Mouse (Mus musculus): ENCODE data around the gene Pip4p1. TPM values are rescaled to one million over a fixed set of nuclear protein-coding genes. Genes with fewer than 3 reads are reported as not detected.
A peak's percentile ranks its signal among the peaks of the same experiment; 100 is the strongest.
"Not testable (repeated sequence)": the region's sequence is repeated elsewhere in the genome, so short reads cannot be mapped to it uniquely, and the experiment has no call there.

Pip4p1 gene
- polyA plus RNA-seq, 1 experiment from 2014 or later = 51.8 TPM

DNA sequence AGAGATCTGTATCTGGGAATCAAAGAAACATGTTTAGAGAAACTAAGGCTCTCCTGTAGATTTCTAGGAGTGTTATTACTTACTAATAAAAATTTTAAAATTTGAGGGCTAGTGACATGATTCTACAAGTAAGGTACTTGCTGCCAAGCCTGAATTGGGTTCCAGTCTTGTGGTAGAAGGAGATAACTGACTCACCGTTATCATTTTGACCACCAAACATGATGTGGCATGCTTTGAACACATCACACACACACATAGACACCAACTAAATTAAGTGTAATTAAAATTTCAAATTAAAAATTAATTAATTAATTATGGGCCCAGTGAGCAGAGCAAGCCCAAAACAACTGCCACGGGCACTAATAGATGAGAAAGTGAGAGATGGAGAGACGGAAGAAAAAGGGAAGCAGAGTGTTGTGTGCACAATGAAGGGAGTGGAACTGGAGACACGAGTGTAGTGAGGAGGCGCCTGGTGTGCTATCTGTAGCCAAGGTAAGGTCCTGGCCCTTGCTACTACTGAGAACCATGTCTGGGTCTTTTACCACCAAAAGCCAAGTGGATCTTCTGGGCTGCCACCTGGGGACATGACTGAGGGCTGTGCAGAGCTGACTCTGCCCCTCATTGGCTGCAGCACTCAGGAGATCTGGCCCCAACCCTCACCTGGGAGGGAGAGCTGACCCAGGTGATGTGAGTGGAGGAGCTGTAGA, 27.8 kb upstream of the Pip4p1 start:
- H3K4me2 ChIP-seq; H3K27ac ChIP-seq; H3K4me1 ChIP-seq; H3K36me3 ChIP-seq; H3K9me3 ChIP-seq; H3K4me3 ChIP-seq (replicated peaks); H3K9ac ChIP-seq; H3K27me3 ChIP-seq (replicated peaks): not testable (repeated sequence)
- WGBS = 88% methylated on average over 5 of the region's 5 CpGs
- peak; percentile 36; the same call in 1 of the 2 replicates for ATAC-seq (ENCODE audit: insufficient read depth, low FRiP score, low read depth)

DNA sequence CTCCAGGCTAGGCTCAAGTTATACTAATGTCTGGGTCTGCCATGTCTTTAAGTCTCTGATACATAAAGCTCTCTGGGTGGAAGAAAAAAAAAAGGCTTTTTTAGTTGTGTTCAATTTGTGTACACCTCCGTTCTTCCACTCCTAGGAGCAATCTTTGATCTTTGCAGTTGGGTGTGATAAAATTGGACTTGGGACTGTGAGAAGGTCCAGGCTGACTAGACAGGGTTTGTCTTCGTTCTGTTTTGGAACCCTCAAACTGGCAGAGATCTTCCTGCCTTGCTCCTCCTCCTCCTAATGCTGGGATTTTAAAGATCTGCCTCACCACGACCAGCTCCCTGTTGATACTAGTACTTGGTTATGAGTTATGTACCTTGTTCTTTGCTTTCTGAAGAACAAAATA, 26.5 kb upstream of the Pip4p1 start:
- not testable (repeated sequence) for H3K36me3 ChIP-seq; ATAC-seq (ENCODE audit: insufficient read depth, low FRiP score, low read depth); H3K4me1 ChIP-seq; H3K9ac ChIP-seq; H3K4me2 ChIP-seq; H3K9me3 ChIP-seq; H3K27me3 ChIP-seq (replicated peaks); H3K4me3 ChIP-seq (replicated peaks); H3K27ac ChIP-seq
- WGBS = 56% methylated on average over 3 of the region's 3 CpGs

DNA sequence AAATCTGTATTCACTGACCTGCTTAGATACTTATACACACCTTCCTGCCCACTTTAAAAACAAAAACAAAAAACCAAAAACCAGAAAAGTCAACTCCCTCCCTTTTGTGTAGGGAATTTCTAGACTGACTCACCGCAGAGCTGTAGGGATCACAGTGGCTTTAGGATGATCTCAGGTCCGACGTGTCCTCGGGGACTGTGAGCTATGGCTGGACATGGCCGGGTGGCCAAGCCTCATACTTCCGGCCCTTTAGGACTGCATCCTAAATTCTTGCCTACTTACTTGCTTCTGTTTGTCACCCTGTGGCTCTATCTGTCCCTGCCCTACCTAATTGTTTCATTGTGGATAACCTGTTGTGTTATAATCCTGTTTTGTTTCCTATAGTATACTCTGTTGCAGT, 26.1 kb upstream of the Pip4p1 start:
- H3K9ac ChIP-seq; H3K9me3 ChIP-seq; H3K27ac ChIP-seq; H3K4me3 ChIP-seq (replicated peaks); H3K4me1 ChIP-seq; H3K4me2 ChIP-seq; ATAC-seq (ENCODE audit: insufficient read depth, low FRiP score, low read depth); H3K27me3 ChIP-seq (replicated peaks); H3K36me3 ChIP-seq: not testable (repeated sequence)
- 84% methylated on average over 6 of the region's 6 CpGs for WGBS

DNA sequence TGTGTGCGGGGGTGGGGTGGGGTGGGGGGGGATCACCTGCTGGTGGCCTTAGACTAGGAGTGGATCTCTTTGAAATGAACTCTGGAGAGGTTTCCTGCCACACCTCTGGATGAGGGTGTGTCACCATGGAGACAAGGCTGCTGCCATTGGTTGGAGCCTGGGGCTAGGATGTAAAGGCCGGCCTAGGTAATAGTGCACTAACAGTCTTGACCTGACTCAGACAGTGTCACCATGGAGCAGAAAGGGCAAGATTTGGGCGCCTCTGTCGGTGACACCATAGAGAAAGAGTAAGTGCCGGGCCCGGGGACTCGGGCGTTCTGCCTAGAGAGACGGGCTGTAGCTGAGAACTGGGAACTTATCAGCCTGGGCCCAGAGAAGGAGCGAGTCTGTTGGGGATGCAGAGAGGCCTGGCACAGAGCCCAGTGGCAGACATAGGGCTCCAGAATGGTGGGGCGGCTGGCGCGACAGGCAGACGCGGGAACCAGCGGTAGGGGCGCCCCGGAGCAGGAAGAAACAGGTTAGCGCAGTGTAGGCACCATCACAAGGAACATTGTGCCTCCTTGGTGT, 25.4 kb upstream of the Pip4p1 start, which contains the start of gene Pnp2:
Gene Pnp2, plus strand, starts transcription at position 51 of the 567 bp plus-strand sequence.
- peak; percentile 86 for ATAC-seq (ENCODE audit: insufficient read depth, low FRiP score, low read depth)
- peak within 1 kb of the TSS; percentile 42 for H3K4me2 ChIP-seq
- WGBS = 7% methylated on average over 19 of the region's 19 CpGs
- H3K27ac ChIP-seq; H3K9me3 ChIP-seq; H3K9ac ChIP-seq; H3K36me3 ChIP-seq; H3K27me3 ChIP-seq (replicated peaks); H3K4me1 ChIP-seq: not testable (repeated sequence)
- H3K4me3 ChIP-seq (replicated peaks) = 0 out of 2 replicates have a peak within 1 kb of the TSS, but pooled peaks have one; percentile 2

DNA sequence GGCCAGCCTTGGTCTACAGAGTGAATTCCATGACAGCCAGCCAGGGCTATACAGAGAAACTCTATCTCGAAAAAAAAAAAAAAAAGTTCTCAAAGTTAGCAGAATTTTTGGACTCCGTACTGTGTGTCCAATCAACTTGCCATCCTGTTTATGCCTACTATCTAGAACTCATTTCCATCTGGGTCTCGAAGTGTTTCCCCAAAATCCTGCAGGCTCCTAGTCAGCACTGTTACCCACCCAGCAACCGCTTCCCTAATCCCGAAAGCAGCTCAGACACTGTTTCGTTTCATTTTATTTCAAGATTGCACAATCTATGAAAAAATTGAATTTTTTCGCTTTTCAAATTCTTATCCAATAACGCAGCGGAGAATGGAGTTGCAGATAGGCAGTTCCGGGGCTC, 24.8 kb upstream of the Pip4p1 start:
- WGBS = 84% methylated on average over 10 of the region's 10 CpGs
- H3K4me2 ChIP-seq = no peak overlapping the region
- H3K27ac ChIP-seq = no peak overlapping the region
- no peak overlapping the region for H3K9ac ChIP-seq
- ATAC-seq (ENCODE audit: insufficient read depth, low FRiP score, low read depth) = no peak
- H3K36me3 ChIP-seq = no peaks in the 10 kb centered on the region; the same call in 1 of the 2 replicates
- 0 out of 2 replicates have a peak, but pooled peaks cover 2% of the 10 kb centered on the region for H3K4me1 ChIP-seq
- no peak overlapping the region for H3K4me3 ChIP-seq (replicated peaks)
- H3K27me3 ChIP-seq (replicated peaks) = no peaks in the 10 kb centered on the region
- no peaks in the 10 kb centered on the region for H3K9me3 ChIP-seq

DNA sequence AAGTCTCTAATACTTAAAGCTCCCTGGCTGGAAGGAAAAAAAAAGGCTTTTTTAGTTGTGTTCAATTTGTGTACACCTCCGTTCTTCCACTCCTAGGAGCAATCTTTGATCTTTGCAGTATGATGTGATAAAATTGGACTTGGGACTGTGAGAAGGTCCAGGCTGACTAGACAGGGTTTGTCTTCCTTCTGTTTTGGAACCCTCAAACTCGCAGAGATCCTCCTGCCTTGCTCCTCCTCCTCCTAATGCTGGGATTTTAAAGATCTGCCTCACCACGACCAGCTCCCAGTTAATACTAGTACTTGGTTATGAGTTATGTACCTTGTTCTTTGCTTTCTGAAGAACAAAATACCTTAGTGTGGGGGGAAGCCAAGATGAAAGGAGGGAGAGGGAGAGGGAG, 14.9 kb upstream of the Pip4p1 start:
- not testable (repeated sequence) for H3K36me3 ChIP-seq; H3K9me3 ChIP-seq; H3K9ac ChIP-seq; H3K27me3 ChIP-seq (replicated peaks); H3K4me1 ChIP-seq; ATAC-seq (ENCODE audit: insufficient read depth, low FRiP score, low read depth); H3K27ac ChIP-seq
- 28% methylated on average over 3 of the region's 3 CpGs for WGBS
- Histone ChIP-seq H3K4me2 (peak overlapping the region; percentile 60), H3K4me3 (replicated peaks) (peak overlapping the region; percentile 54)

DNA sequence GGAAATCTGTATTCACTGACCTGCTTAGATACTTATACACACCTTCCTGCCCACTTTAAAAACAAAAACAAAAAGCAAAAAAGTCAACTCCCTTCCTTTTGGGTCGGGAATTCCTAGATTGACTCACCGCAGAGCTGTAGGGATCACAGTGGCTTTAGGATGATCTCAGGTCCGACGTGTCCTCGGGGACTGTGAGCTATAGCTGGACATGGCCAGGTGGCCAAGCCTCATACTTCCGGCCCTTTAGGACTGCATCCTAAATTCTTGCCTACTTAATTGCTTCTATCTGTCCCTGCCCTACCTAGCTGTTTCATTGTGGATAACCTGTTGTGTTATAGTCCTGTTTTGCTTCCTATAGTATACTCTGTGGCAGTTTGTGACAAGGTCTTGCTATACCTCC, 14.4 kb upstream of the Pip4p1 start:
- Histone ChIP-seq H3K4me2 (peak overlapping the region; percentile 60), H3K4me3 (replicated peaks) (peak overlapping the region; percentile 54), H3K27ac (peak overlapping the region; percentile 92; the same call in 1 of the 2 replicates)
- ATAC-seq (ENCODE audit: insufficient read depth, low FRiP score, low read depth); H3K9me3 ChIP-seq; H3K36me3 ChIP-seq; H3K4me1 ChIP-seq; H3K27me3 ChIP-seq (replicated peaks); H3K9ac ChIP-seq: not testable (repeated sequence)
- WGBS = 9% methylated on average over 6 of the region's 6 CpGs

DNA sequence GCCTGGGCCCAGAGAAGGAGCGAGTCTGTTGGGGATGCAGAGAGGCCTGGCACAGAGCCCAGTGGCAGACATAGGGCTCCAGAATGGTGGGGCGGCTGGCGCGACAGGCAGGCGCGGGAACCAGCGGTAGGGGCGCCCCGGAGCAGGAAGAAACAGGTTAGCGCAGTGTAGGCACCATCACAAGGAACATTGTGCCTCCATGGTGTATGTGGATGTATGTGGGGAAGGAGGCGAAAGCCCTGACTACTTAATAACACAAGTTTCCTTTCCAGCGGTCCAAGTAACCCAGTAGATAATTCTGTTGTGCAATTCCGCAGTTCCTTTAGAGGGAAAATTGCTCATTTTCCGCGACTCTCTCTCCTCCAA, 14.0 kb upstream of the Pip4p1 start:
- Histone ChIP-seq H3K4me3 (replicated peaks) (peak overlapping the region; percentile 54), H3K27ac (peak overlapping the region; percentile 92), H3K4me2 (peak overlapping the region; percentile 60), H3K9ac (peak overlapping the region; percentile 26; the same call in 1 of the 2 replicates)
- H3K9me3 ChIP-seq; H3K36me3 ChIP-seq; H3K4me1 ChIP-seq; H3K27me3 ChIP-seq (replicated peaks): not testable (repeated sequence)
- WGBS = under 1% methylated on average over 15 of the region's 15 CpGs
- ATAC-seq (ENCODE audit: insufficient read depth, low FRiP score, low read depth) = peak; percentile 91

DNA sequence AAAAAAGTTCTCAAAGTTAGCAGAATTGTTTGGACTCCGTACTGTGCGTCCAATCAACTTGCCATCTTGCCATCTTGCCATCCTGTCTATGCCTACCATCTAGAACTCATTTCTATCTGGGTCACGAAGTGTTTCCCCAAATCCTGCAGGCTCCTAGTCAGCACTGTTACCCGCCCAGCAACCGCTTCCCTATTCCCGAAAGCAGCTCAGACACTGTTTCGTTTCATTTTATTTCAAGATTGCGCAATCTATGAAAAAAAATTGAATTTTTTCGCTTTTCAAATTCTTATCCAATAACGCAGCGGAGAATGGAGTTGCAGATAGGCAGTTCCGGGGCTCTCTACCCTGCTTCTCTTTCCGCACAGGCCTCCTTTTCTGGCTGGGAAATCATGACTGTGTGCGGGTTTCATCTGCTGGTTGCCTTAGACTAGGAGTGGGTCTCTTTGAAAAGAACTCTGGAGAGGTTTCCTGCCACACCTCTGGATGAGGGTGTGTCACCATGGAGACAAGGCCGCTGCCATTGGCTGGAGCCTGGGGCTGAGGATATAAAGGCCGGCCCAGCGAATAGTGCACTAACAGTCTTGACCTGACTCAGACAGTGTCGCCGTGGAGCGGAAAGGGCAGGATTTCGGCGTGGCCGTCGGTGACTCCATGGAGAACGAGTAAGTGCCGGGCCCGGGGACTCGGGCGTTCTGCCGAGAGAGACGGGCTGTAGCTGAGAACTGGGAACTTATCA, 13.4 kb upstream of the Pip4p1 start, which contains the start of gene Gm49342:
Gene Gm49342, plus strand, starts transcription at position 586 of the 736 bp plus-strand sequence.
- Histone ChIP-seq H3K9ac (peak within 1 kb of the TSS; percentile 26; the same call in 1 of the 2 replicates), H3K9me3 (no peaks in the 10 kb centered on the region), H3K4me3 (replicated peaks) (peak within 1 kb of the TSS; percentile 54), H3K27me3 (replicated peaks) (no peaks in the 10 kb centered on the region), H3K4me1 (no peaks in the 10 kb centered on the region), H3K36me3 (no peaks in the 10 kb centered on the region), H3K4me2 (peak within 1 kb of the TSS; percentile 60), H3K27ac (peak within 1 kb of the TSS; percentile 92)
- ATAC-seq (ENCODE audit: insufficient read depth, low FRiP score, low read depth) = peak; percentile 98
- WGBS = 10% methylated on average over 31 of the region's 31 CpGs

DNA sequence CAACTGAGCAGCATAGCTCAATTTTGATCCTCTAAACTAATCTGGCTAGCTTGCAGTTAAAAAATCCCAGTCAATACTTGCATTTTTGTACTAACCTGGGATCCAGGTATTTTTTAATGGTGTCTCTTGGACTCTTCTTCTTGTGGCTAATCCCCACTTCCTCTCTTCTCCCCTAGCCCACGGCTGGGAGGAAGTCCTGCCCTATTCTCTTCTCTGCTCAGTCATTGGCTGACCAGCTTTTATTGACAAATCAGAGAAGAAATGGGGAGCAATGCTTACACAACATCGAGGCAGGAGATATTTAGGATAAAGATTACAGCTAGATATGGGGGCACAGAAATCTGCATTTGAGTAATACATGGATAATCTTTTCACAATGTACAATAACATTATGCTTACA, 8.3 kb upstream of the Pip4p1 start:
- no peak overlapping the region for H3K4me3 ChIP-seq (replicated peaks)
- no peaks in the 10 kb centered on the region for H3K27me3 ChIP-seq (replicated peaks)
- WGBS = 31% methylated on average over 2 of the region's 2 CpGs
- no peaks in the 10 kb centered on the region for H3K4me1 ChIP-seq
- H3K36me3 ChIP-seq = no peaks in the 10 kb centered on the region
- no peak overlapping the region for H3K4me2 ChIP-seq
- H3K27ac ChIP-seq = no peak overlapping the region
- H3K9ac ChIP-seq = no peak overlapping the region
- H3K9me3 ChIP-seq = no peaks in the 10 kb centered on the region
- no peak for ATAC-seq (ENCODE audit: insufficient read depth, low FRiP score, low read depth)

DNA sequence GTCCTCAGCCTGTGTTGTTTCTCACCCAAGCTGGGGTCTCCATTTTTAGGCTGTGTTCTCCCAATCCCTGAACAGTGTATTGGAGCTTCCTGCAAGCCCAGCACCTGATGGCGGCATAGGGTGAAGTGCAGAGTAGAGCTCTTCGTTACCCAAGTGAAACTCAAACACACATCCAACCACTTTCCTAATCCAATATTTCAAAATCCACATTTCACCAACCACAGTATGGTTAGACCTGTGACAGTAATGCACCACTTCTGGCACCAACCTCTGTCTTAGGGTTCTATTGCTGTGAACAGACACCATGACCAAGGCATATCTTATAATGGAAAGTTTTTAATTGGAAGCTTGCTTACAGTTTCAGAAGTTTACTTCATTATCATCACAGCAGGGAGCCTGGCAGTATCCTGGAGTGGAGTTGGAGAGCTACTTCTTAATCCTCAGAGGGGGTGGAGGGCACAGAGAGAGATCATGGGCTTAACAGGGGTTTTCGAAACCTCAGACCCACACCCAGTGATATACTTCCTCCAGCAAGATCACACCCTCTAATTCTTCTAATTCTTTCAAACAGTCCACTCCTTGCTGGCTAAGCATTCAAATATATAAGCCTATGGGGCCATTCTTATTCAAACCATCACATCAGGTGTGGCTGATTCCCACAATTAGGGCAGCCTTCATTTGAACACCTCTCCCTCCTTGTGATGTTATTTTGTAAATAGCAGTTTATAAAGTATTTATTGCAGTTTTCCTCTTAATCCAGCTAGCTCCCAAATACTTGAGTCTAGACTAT, 7.7 kb upstream of the Pip4p1 start:
- Histone ChIP-seq H3K9me3 (no peaks in the 10 kb centered on the region), H3K27ac (no peak overlapping the region), H3K9ac (no peak overlapping the region), H3K27me3 (replicated peaks) (no peaks in the 10 kb centered on the region), H3K4me2 (no peak overlapping the region), H3K4me3 (replicated peaks) (no peak overlapping the region), H3K4me1 (no peaks in the 10 kb centered on the region), H3K36me3 (no peaks in the 10 kb centered on the region)
- WGBS = 83% methylated on average over 3 of the region's 3 CpGs
- no peak for ATAC-seq (ENCODE audit: insufficient read depth, low FRiP score, low read depth)
